Mouse (Mus musculus): ENCODE measurements around the gene Zfp503. TPM values are rescaled to one million over a fixed set of nuclear protein-coding genes. Genes with fewer than 3 reads are reported as not detected.
A peak's percentile ranks its signal among the peaks of the same experiment; 100 is the strongest.

Gene Zfp503
- total and polyA plus RNA-seq, 3 experiments: not detected

DNA sequence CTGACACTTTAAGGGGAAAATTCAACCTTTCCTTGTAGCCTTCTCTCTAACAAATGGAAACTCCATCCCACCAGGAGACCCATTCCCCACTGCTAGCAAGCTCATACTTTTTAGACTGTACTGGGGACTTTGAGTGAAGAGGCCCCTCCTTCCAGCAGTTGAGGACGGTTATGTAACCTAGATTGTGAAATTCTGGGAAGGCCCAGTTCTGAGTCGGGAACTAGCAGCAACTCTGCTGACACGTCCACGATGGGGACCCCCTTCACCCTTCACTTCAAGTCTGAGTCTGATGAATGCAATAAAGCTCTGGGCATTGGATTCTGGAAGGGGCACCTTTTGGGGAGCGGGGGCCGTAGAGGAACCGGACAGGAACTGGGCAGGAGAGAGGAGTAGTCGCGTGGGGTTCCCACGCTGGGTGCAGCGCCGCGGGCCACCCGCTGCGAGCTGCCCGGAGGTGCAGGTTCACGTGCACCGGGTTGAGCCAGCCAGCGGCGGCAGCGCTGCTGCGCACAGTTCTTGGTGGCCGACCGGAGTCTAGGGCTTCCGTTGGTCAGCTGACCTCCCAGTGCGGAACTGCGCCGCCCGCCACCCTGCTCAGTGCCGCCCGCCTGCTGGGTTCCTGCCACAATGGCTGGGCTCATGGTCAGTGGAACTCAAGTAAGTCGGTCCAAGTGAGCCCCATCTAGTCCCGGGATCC lies 30.0 kb upstream of the Zfp503 start, which contains the start of gene Lrmda:
TSS of gene Lrmda (plus strand) at position 461 of the 697 bp plus-strand sequence.
- TF ChIP-seq ZC3H11A (IDR thresholded peaks at IDR 0.05; ENCODE audit: low read depth, low read length) (no peak), BHLHE40 (IDR thresholded peaks at IDR 0.05; ENCODE audit: low read depth, low read length) (peak; percentile 85), ELF1 (IDR thresholded peaks at IDR 0.05; ENCODE audit: low read depth, low read length) (peak; percentile 83), NELFE (IDR thresholded peaks at IDR 0.05; ENCODE audit: low read depth, low read length) (no peak), KAT2A (IDR thresholded peaks at IDR 0.05; ENCODE audit: insufficient replicate concordance, low read length) (no peak), ETS1 (conservative IDR thresholded peaks at IDR 0.05; ENCODE audit: low read depth, low read length) (no peak), IRF4 (IDR thresholded peaks at IDR 0.05; ENCODE audit: low read depth, low read length) (no peak), TCF12 (IDR thresholded peaks at IDR 0.05; ENCODE audit: low read depth, low read length) (peak; percentile 40; the same call in 1 of the 2 replicates), POLR2AphosphoS2 (IDR thresholded peaks at IDR 0.05; ENCODE audit: low read depth, low read length) (no peak), TBP (conservative IDR thresholded peaks at IDR 0.05; ENCODE audit: low read depth, low read length) (no peak), MYC (IDR thresholded peaks at IDR 0.05; ENCODE audit: low read depth, low read length) (no peak), EP300 (IDR thresholded peaks at IDR 0.05; ENCODE audit: low read length) (no peak), GABPA (IDR thresholded peaks at IDR 0.05; ENCODE audit: insufficient replicate concordance, low read depth, low read length) (no peak), JUN (IDR thresholded peaks at IDR 0.05; ENCODE audit: insufficient read depth, low read depth, low read length) (no peak), CTCF (conservative IDR thresholded peaks at IDR 0.05 in 1 of 2, IDR thresholded peaks at IDR 0.05 in 1 of 2; ENCODE audit: low read depth in 2 of 2, low read length in 2 of 2) (no peak), USF2 (conservative IDR thresholded peaks at IDR 0.05; ENCODE audit: low read depth, low read length) (peak; percentile 46), CHD2 (IDR thresholded peaks at IDR 0.05; ENCODE audit: low read length) (no peak), JUND (conservative IDR thresholded peaks at IDR 0.05; ENCODE audit: low read depth, low read length) (no peak), E2F4 (IDR thresholded peaks at IDR 0.05; ENCODE audit: insufficient replicate concordance, low read depth, low read length) (no peak), CHD1 (IDR thresholded peaks at IDR 0.05; ENCODE audit: low read depth, low read length) (no peak), ZMIZ1 (IDR thresholded peaks at IDR 0.05; ENCODE audit: low read depth, low read length) (no peak), PAX5 (IDR thresholded peaks at IDR 0.05; ENCODE audit: low read length) (no peak), RCOR1 (conservative IDR thresholded peaks at IDR 0.05; ENCODE audit: low read depth, low read length) (no peak), RAD21 (IDR thresholded peaks at IDR 0.05; ENCODE audit: low read depth, low read length) (no peak), MEF2A (IDR thresholded peaks at IDR 0.05; ENCODE audit: borderline replicate concordance, low read depth, low read length) (no peak), ZKSCAN1 (IDR thresholded peaks at IDR 0.05; ENCODE audit: borderline replicate concordance, low read depth, low read length) (no peak), POLR2A (IDR thresholded peaks at IDR 0.05; ENCODE audit: low read depth, low read length) (peak; percentile 46; the same call in 1 of the 2 replicates), NRF1 (IDR thresholded peaks at IDR 0.05; ENCODE audit: low read depth, low read length) (peak; percentile 63; the same call in 1 of the 2 replicates), MXI1 (IDR thresholded peaks at IDR 0.05; ENCODE audit: low read depth, low read length) (peak; percentile 47; the same call in 1 of the 2 replicates), UBTF (IDR thresholded peaks at IDR 0.05; ENCODE audit: low read depth, low read length) (peak; percentile 89; the same call in 1 of the 2 replicates), MAX (IDR thresholded peaks at IDR 0.05; ENCODE audit: low read length) (peak; percentile 28; the same call in 1 of the 2 replicates), MAFK (IDR thresholded peaks at IDR 0.05; ENCODE audit: insufficient replicate concordance, low read length) (no peak), USF1 (IDR thresholded peaks at IDR 0.05; ENCODE audit: low read depth, low read length) (peak; percentile 82), ZNF384 (IDR thresholded peaks at IDR 0.05; ENCODE audit: low read depth, low read length) (no peak), HCFC1 (IDR thresholded peaks at IDR 0.05; ENCODE audit: low read depth, low read length) (no peak), MAZ (IDR thresholded peaks at IDR 0.05; ENCODE audit: low read depth, low read length) (no peak), SIN3A (IDR thresholded peaks at IDR 0.05; ENCODE audit: low read length) (no peak), SMC3 (IDR thresholded peaks at IDR 0.05; ENCODE audit: low read depth, low read length) (no peak)
- peak within 1 kb of the TSS; percentile 88 for H3K4me2 ChIP-seq (ENCODE audit: insufficient read depth, low read depth, poor library complexity, severe bottlenecking)
- dilution Hi-C loops (cut with MboI; ENCODE audit: extremely low pct_ligation_motif_present, extremely low pct_unique_long_range_greater_than_20kb, low sequenced_read_pairs): no loop called here
- peak; percentile 47 for DNase-seq (ENCODE audit: extremely low read depth)
- no peaks in the 10 kb centered on the region for H3K36me3 ChIP-seq (replicated peaks in 1 of 2; ENCODE audit: control insufficient read depth in 1 of 2, insufficient read depth in 1 of 2, low read length in 1 of 2)
- peak within 1 kb of the TSS; percentile 46 to 60 (median 58) for H3K4me3 ChIP-seq (replicated peaks in 1 of 3; ENCODE audit: low read depth in 2 of 3, low read length in 2 of 3, poor library complexity in 1 of 3)
- H3K4me1 ChIP-seq (ENCODE audit: control insufficient read depth in 1 of 2, insufficient read depth in 2 of 2): peaks cover 0 to 25% of the 10 kb centered on the region in 2 experiments; a peak in 3 of 4 replicates
- peak within 1 kb of the TSS; percentile 49 for H3K9ac ChIP-seq (ENCODE audit: insufficient read depth, low read depth)
- in situ Hi-C loops (cut with MboI; ENCODE audit: low pct_ligation_motif_present, low pct_unique_long_range_greater_than_20kb, low sequenced_read_pairs): no loop called here
- H3K79me2 ChIP-seq (replicated peaks; ENCODE audit: control insufficient read depth, extremely low read depth, insufficient read depth, poor library complexity, severe bottlenecking): no peaks in the 10 kb centered on the region
- H3K9me3 ChIP-seq (replicated peaks; ENCODE audit: low read length): no peaks in the 10 kb centered on the region
- H3K27ac ChIP-seq (ENCODE audit: insufficient read depth, low read depth): no peak within 1 kb of the TSS
- H3K27me3 ChIP-seq (replicated peaks): peaks cover 2% of the 10 kb centered on the region
